Mouse (Mus musculus): ENCODE results near the gene Nr1i3. TPM values are rescaled to one million over a fixed set of nuclear protein-coding genes. Genes with fewer than 3 reads are reported as not detected.
"Not testable (repeated sequence)": the region's sequence is repeated elsewhere in the genome, so short reads cannot be mapped to it uniquely, and the experiment has no call there.

Gene Nr1i3
- polyA plus RNA-seq, 1 experiment from 2014 or later = 0.35 TPM

DNA sequence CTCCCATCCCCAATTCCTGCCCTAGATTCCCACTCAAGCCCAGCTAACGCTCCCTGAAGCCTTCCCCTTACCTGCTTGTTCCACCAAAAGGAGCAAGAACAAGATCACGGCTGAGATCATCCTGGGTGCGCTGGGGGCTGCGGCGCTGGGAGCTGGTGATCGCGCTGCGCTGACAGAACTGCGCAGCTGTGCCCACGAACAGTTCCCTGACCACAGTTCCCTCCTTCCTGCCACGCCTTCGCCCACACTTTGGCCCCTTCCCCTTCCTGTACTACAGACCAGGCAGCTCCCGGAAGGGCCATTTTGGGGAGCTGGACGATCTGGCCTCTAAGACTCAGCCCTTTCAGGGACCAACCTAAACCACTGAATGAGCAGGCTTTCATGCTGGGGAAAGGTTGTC, 20.4 kb downstream of the Nr1i3 start, which contains the start of gene Fcer1g:
Fcer1g (minus strand) TSS at position 240 of the 400 bp plus-strand sequence.
- no peaks in the 10 kb centered on the region for H3K27me3 ChIP-seq
- ATAC-seq (replicated peaks; ENCODE audit: insufficient number of reproducible peaks, insufficient read depth, low FRiP score, low read depth) = no peak
- peaks cover 50% of the 10 kb centered on the region for H3K36me3 ChIP-seq

DNA sequence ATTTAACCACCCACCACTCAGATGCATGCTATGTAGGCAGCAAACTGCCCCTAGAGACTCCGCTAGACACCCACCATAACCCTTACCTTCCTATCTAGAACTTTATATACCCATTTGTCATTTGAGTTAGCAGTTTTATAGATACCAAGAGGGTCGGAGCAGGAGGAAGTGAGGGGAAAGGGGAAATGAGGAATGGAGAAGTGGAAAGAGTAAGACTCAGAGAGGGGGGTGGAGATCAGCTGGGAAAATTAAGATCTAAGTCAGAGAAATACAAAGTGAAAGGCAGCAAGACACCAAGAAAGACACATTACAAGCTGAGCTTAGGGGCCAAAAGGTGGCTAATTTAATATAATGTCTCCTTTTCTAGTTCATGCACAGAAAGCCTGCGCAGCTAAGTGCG, 20.8 kb downstream of the Nr1i3 start:
- H3K27me3 ChIP-seq = no peaks in the 10 kb centered on the region
- peaks cover 11% of the 10 kb centered on the region; the same call in 1 of the 2 replicates for H3K4me1 ChIP-seq (replicated peaks)
- H3K9me3 ChIP-seq (replicated peaks) = no peaks in the 10 kb centered on the region
- H3K36me3 ChIP-seq = peaks cover 54% of the 10 kb centered on the region
- ATAC-seq (replicated peaks; ENCODE audit: insufficient number of reproducible peaks, insufficient read depth, low FRiP score, low read depth) = no peak
- H3K27ac ChIP-seq = no peak overlapping the region
- no peak overlapping the region for H3K9ac ChIP-seq
- 92% methylated on average over 4 of the region's 4 CpGs for WGBS
- H3K4me3 ChIP-seq = no peak overlapping the region
- H3K4me2 ChIP-seq = no peak overlapping the region

More for the DNA sequence above, 20.4 kb downstream of the Nr1i3 start, which contains the start of gene Fcer1g:
- no peaks in the 10 kb centered on the region for H3K9me3 ChIP-seq (replicated peaks)
- H3K4me1 ChIP-seq (replicated peaks) = peaks cover 11% of the 10 kb centered on the region; the same call in 1 of the 2 replicates
- peak within 1 kb of the TSS; percentile 15; the same call in 1 of the 2 replicates for H3K4me3 ChIP-seq
- H3K9ac ChIP-seq = no peak within 1 kb of the TSS; the same call in 1 of the 2 replicates
- H3K27ac ChIP-seq = peak within 1 kb of the TSS; percentile 11; the same call in 1 of the 2 replicates
- no peak within 1 kb of the TSS for H3K4me2 ChIP-seq
- WGBS = 85% methylated on average over 14 of the region's 14 CpGs

DNA sequence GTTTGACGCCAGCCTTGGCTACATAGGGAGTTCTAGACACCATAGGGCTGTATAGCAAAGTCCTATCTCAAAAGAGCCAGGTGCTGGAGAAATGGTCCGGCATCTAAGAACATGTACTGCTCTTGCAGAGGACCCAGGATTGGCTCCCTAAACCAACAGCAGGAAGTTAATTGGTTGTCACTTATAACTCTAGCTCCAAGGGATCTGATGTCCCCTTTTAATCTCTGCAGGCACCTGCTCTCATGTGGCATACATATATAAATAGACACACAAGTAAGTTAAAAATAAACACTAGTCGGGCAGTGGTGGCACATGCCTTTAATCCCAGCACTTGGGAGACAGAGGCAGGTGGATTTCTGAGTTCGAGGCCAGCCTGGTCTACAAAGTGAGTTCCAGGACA, 22.0 kb downstream of the Nr1i3 start:
- no peaks in the 10 kb centered on the region for H3K9me3 ChIP-seq (replicated peaks)
- H3K27me3 ChIP-seq = no peaks in the 10 kb centered on the region
- H3K4me1 ChIP-seq (replicated peaks) = peaks cover 16% of the 10 kb centered on the region; the same call in 1 of the 2 replicates
- no peak for ATAC-seq (replicated peaks; ENCODE audit: insufficient number of reproducible peaks, insufficient read depth, low FRiP score, low read depth)
- WGBS = 45% methylated on average over 4 of the region's 4 CpGs
- H3K36me3 ChIP-seq = peaks cover 67% of the 10 kb centered on the region
- H3K27ac ChIP-seq = 0 out of 2 replicates have a peak overlapping the region, but pooled peaks have one; percentile 1
- no peak overlapping the region for H3K4me3 ChIP-seq
- no peak overlapping the region for H3K4me2 ChIP-seq
- no peak overlapping the region for H3K9ac ChIP-seq

DNA sequence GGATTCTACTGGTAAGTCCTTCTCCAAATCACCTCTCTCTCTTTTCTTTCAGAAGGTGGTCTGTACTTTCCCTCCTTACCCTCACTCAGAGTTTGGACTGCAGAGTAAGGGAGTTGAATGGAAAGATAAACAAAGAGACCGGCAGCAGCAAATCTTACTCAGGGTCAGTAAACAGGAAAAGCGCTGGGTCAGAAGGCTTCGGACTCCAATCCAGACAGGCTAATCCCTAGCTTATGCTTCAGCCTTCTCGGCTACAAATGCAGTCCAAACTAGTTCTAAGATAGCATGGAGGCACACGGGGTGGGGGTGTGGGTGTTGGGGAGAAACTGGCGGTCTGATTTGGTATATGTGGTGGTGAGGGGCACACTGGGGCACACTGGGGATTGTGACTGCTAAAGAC, 23.7 kb downstream of the Nr1i3 start:
- H3K27ac ChIP-seq = no peak overlapping the region
- peaks cover 16% of the 10 kb centered on the region; the same call in 1 of the 2 replicates for H3K4me1 ChIP-seq (replicated peaks)
- no peak overlapping the region for H3K9ac ChIP-seq
- H3K36me3 ChIP-seq = peaks cover 83% of the 10 kb centered on the region
- no peak for ATAC-seq (replicated peaks; ENCODE audit: insufficient number of reproducible peaks, insufficient read depth, low FRiP score, low read depth)
- no peaks in the 10 kb centered on the region for H3K9me3 ChIP-seq (replicated peaks)
- no peak overlapping the region for H3K4me2 ChIP-seq
- 79% methylated on average over 6 of the region's 6 CpGs for WGBS
- no peak overlapping the region for H3K4me3 ChIP-seq
- H3K27me3 ChIP-seq = no peaks in the 10 kb centered on the region

DNA sequence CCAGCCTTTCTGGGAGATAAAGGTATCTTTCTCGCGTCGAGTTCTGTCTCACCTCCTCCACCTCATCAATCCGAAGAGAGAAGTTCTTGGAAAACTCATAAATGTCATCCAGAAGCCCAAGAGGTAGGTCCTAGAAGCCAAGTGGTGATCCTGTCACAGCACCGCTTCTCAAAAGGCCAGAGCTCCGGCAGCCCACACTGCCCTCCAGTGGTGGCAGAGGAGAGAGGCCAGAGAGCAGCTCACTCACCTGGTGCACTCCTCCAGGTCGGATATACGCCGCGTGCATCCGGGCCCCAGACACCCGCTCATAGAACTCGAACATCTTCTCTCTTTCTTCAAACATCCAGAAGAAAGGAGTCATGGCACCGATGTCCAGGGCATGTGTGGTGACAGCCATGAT, 24.7 kb downstream of the Nr1i3 start:
- no peak overlapping the region for H3K4me2 ChIP-seq
- H3K27me3 ChIP-seq = no peaks in the 10 kb centered on the region
- 0 out of 2 replicates have a peak, but pooled peaks have one; percentile 24 for ATAC-seq (replicated peaks; ENCODE audit: insufficient number of reproducible peaks, insufficient read depth, low FRiP score, low read depth)
- 71% methylated on average over 14 of the region's 14 CpGs for WGBS
- H3K27ac ChIP-seq = no peak overlapping the region
- H3K36me3 ChIP-seq = peaks cover 93% of the 10 kb centered on the region
- H3K9ac ChIP-seq = no peak overlapping the region
- H3K4me1 ChIP-seq (replicated peaks) = peaks cover 15% of the 10 kb centered on the region; the same call in 1 of the 2 replicates
- no peaks in the 10 kb centered on the region for H3K9me3 ChIP-seq (replicated peaks)
- H3K4me3 ChIP-seq = no peak overlapping the region

GRCm38 (mm10) chr1:171239992-171240744, 26.4 kb downstream of the Nr1i3 start:
- H3K27me3 ChIP-seq = no peaks in the 10 kb centered on the region
- no peak overlapping the region for H3K4me2 ChIP-seq
- H3K9ac ChIP-seq = no peak overlapping the region
- no peaks in the 10 kb centered on the region for H3K9me3 ChIP-seq (replicated peaks)
- H3K4me3 ChIP-seq = no peak overlapping the region
- peaks cover 87% of the 10 kb centered on the region for H3K36me3 ChIP-seq
- WGBS = 66% methylated on average over 15 of the region's 15 CpGs
- no peak overlapping the region for H3K27ac ChIP-seq
- ATAC-seq (replicated peaks; ENCODE audit: insufficient number of reproducible peaks, insufficient read depth, low FRiP score, low read depth) = no peak; the same call in 1 of the 2 replicates
- peaks cover 10% of the 10 kb centered on the region; the same call in 1 of the 2 replicates for H3K4me1 ChIP-seq (replicated peaks)

DNA sequence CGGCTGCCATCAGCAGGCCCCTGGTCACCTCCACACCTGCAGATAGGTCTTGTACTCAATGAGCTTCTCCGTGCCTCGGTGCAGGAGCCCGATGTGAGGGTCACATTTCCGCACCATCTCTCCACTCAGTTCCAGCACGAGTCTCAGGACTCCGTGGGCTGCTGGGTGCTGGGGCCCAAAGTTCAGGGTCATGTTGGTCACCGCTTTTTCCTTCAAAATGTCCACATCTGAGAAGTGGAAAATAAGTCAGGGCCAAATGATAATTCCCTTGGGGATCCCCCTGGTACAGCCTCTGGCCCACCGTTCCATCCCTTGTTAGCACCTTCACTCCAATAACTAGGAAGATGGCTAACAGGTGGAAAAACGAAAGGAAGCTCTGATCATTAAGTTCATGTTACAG, 27.1 kb downstream of the Nr1i3 start:
- ATAC-seq (replicated peaks; ENCODE audit: insufficient number of reproducible peaks, insufficient read depth, low FRiP score, low read depth) = no peak
- Histone ChIP-seq H3K27me3 (no peaks in the 10 kb centered on the region), H3K4me2 (no peak overlapping the region), H3K4me1 (replicated peaks) (peaks cover 17% of the 10 kb centered on the region), H3K4me3 (no peak overlapping the region), H3K9me3 (replicated peaks) (no peaks in the 10 kb centered on the region), H3K9ac (no peak overlapping the region), H3K36me3 (peaks cover 85% of the 10 kb centered on the region), H3K27ac (no peak overlapping the region)
- 88% methylated on average over 10 of the region's 10 CpGs for WGBS

GRCm38 (mm10) chr1:171241952-171242351, 28.2 kb downstream of the Nr1i3 start:
- not testable (repeated sequence) for H3K27me3 ChIP-seq; H3K4me3 ChIP-seq; H3K9me3 ChIP-seq (replicated peaks); H3K27ac ChIP-seq; H3K4me2 ChIP-seq; H3K9ac ChIP-seq; ATAC-seq (replicated peaks; ENCODE audit: insufficient number of reproducible peaks, insufficient read depth, low FRiP score, low read depth)
- peaks cover 20% of the 10 kb centered on the region for H3K4me1 ChIP-seq (replicated peaks)
- peaks cover 77% of the 10 kb centered on the region for H3K36me3 ChIP-seq
- 87% methylated on average over 12 of the region's 12 CpGs for WGBS

DNA sequence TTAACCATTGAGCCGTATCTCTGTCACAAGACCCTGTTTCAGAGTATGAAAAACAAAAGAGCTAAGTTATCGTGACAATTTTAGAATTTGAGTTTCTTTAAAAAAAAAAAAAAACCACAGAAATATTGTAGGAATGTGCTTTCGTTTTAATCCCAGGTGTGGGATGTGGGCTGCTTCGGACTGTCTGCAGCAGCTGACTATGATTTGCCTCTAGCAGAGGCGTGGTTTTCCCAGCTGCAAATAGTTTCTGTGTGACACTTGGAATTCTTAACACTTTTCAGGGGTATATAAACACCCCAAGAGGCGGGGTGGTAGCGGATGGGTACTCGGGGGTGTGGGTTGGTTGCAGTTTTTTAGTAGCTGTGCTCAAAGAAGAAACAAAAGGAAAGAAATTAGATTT, 31.6 kb downstream of the Nr1i3 start:
- Histone ChIP-seq H3K4me3 (no peak overlapping the region), H3K4me1 (replicated peaks) (peaks cover 39% of the 10 kb centered on the region), H3K9me3 (replicated peaks) (no peaks in the 10 kb centered on the region), H3K27ac (peak overlapping the region; percentile 5; the same call in 1 of the 2 replicates), H3K36me3 (peaks cover 43% of the 10 kb centered on the region), H3K9ac (no peak overlapping the region), H3K4me2 (peak overlapping the region; percentile 72; the same call in 1 of the 2 replicates), H3K27me3 (no peaks in the 10 kb centered on the region)
- no peak for ATAC-seq (replicated peaks; ENCODE audit: insufficient number of reproducible peaks, insufficient read depth, low FRiP score, low read depth)
- WGBS = 80% methylated on average over 8 of the region's 8 CpGs

DNA sequence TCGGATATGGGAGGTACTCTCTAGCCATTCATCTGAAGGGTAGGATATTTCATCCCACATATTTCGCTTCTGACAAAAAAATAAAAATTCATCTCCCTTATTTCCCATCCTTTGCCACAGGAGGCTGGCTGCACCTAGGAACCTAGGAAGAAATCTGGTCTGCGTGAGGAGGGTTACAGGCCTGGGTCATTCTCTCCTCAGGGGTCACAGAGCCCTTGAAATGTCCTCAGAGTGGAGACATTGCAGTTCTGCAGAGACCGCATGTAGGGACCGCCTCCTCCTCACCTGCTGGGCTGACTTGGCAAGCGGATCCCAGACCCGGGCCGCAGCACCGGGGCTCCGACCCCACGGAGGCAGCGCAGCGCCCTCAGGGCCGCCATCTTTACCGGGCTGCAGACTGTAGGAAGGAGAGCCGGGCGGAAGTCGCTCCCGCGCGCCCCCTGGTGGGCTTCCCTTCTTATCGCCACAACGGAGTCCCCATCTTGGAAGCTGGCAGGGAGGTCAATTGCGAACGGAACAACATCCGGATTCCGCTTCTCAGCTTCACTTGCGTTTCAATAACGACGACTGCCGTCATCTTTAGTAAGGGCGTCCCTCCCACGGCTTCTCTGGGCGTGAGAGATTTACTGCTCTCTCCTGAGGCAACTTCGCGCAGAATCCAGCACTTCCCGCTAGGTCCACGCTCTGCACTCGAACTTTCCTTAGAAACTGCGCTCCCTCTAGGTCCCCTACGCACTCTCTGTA, 33.1 kb downstream of the Nr1i3 start:
- Histone ChIP-seq H3K4me2 (peak overlapping the region; percentile 83), H3K36me3 (peaks cover 28% of the 10 kb centered on the region), H3K27me3 (peaks cover 3% of the 10 kb centered on the region; the same call in 1 of the 2 replicates), H3K4me3 (peak overlapping the region; percentile 70), H3K9me3 (replicated peaks) (no peaks in the 10 kb centered on the region), H3K9ac (peak overlapping the region; percentile 83), H3K4me1 (replicated peaks) (peaks cover 49% of the 10 kb centered on the region), H3K27ac (peak overlapping the region; percentile 93)
- ATAC-seq (replicated peaks; ENCODE audit: insufficient number of reproducible peaks, insufficient read depth, low FRiP score, low read depth) = peak; percentile 89
- WGBS = under 1% methylated on average over 41 of the region's 41 CpGs

DNA sequence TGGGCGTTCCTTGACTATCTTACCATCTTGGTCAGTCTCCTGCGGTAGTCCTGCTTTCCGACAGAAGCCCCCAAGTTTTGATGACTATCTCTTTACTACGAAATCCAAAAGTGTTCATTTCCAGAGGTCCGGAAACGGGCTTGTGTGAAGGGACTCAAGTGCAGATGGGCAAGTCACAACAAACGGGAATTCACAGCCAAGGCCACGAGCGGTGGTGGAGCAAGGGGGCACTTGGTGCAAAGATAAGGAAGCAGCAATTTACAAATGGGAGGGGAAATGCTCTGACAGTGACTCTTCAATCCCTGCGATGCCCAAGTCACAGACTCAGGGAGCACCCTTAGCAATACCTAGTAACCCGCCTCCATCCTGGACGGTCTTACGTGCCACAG, 33.7 kb downstream of the Nr1i3 start:
- 8% methylated on average over 13 of the region's 13 CpGs for WGBS
- ATAC-seq (replicated peaks; ENCODE audit: insufficient number of reproducible peaks, insufficient read depth, low FRiP score, low read depth) = no peak
- Histone ChIP-seq H3K4me2 (peak overlapping the region; percentile 83), H3K27ac (peak overlapping the region; percentile 93), H3K36me3 (peaks cover 23% of the 10 kb centered on the region), H3K4me3 (peak overlapping the region; percentile 70), H3K9me3 (replicated peaks) (no peaks in the 10 kb centered on the region), H3K27me3 (peaks cover 3% of the 10 kb centered on the region; the same call in 1 of the 2 replicates), H3K4me1 (replicated peaks) (peaks cover 55% of the 10 kb centered on the region), H3K9ac (peak overlapping the region; percentile 52; the same call in 1 of the 2 replicates)

Measured in heart, embryonic 15.5 days (tissue).